ENCODE assay signal across 26 mouse cellular contexts in genomic region chr14:18356442-18356841, GRCm38 (mm10). TPM values are rescaled to one million over a fixed set of nuclear protein-coding genes. Genes with fewer than 3 reads are reported as not detected.
DNase-seq lines count a peak whose midpoint lies in the region; ATAC-seq lines count a peak whose summit lies in the region.
"Had no signal": no experiment of that assay in that cellular context is flagged by ENCODE, and none has a peak within 500 bp of the region (broad histone marks: within the 10 kb centered on the region; RNA-seq: fewer than 3 reads in every experiment).

No protein-coding gene starts in this region.

- no peaks in the 10 kb centered on the region for H3K36me3 ChIP-seq in heart, embryonic 16.5 days (ENCODE audit: control insufficient read depth, insufficient read depth)
- H3K36me3 ChIP-seq: embryonic facial prominence, embryonic 12.5 days; heart, embryonic 13.5 days; hindbrain, embryonic 15.5 days; intestine, embryonic 15.5 days; liver, embryonic 13.5 days; neural tube, embryonic 15.5 days had no signal

- peaks cover 13% of the 10 kb centered on the region for H3K4me1 ChIP-seq in heart, embryonic 16.5 days (ENCODE audit: control insufficient read depth, insufficient read depth, low read length)
- H3K4me1 ChIP-seq: embryonic facial prominence, embryonic 12.5 days; hindbrain, embryonic 15.5 days; intestine, embryonic 15.5 days; liver, embryonic 13.5 days; neural tube, embryonic 15.5 days had no signal

- no peak overlapping the region for H3K4me2 ChIP-seq in heart, embryonic 16.5 days (ENCODE audit: low read depth, low read length)
- H3K4me2 ChIP-seq: embryonic facial prominence, embryonic 12.5 days; heart, embryonic 13.5 days; hindbrain, embryonic 15.5 days; intestine, embryonic 15.5 days; liver, embryonic 13.5 days; midbrain, embryonic 11.5 days; neural tube, embryonic 15.5 days had no signal

- no peak overlapping the region for H3K9ac ChIP-seq in heart, embryonic 16.5 days (ENCODE audit: low read length)
- H3K9ac ChIP-seq: embryonic facial prominence, embryonic 12.5 days; heart, embryonic 13.5 days; hindbrain, embryonic 15.5 days; intestine, embryonic 15.5 days; liver, embryonic 13.5 days; neural tube, embryonic 15.5 days had no signal

- DNase-seq in heart, postnatal 10 days: no peak
- peak; percentile 94 for DNase-seq in brain, adult 2 months (ENCODE audit: low read depth, low spot score)
- DNase-seq in cerebellum, adult 11-12 months: peak; percentile 85
- peak; percentile 81 to 88 for DNase-seq in cerebellum, postnatal 10 days
- no peak for DNase-seq in spleen, postnatal 10 days (ENCODE audit: low spot score in 2 of 2)
- DNase-seq: adrenal gland, postnatal 10 days; B cell, adult 2 months; gastrocnemius, postnatal 10 days; heart, adult 18-20 months; heart, postnatal 36 days; kidney, postnatal 25 days; liver, embryonic 13.5 days; lung, adult 2 months; right cerebral cortex, adult 18-20 months; thymus, adult 2 months; thymus, postnatal 4 days had no signal

- WGBS in heart, embryonic 16.5 days: 49% methylated on average over 2 of the region's 2 CpGs

- no peak overlapping the region for H3K27ac ChIP-seq in heart, embryonic 16.5 days (ENCODE audit: low read length)
- H3K27ac ChIP-seq: embryonic facial prominence, embryonic 12.5 days; hindbrain, embryonic 15.5 days; intestine, embryonic 15.5 days; layer of hippocampus, adult 2 months; liver, embryonic 13.5 days; macrophage; neural tube, embryonic 15.5 days had no signal

- H3K27me3 ChIP-seq in heart, embryonic 16.5 days (ENCODE audit: control insufficient read depth, insufficient read depth, low read length): no peaks in the 10 kb centered on the region
- H3K27me3 ChIP-seq: embryonic facial prominence, embryonic 12.5 days; heart, embryonic 13.5 days; hindbrain, embryonic 15.5 days; intestine, embryonic 15.5 days; liver, embryonic 13.5 days; neural tube, embryonic 15.5 days had no signal

- no peak overlapping the region for H3K4me3 ChIP-seq in heart, embryonic 16.5 days (ENCODE audit: low read length)
- H3K4me3 ChIP-seq: embryonic facial prominence, embryonic 12.5 days; heart, embryonic 13.5 days; hindbrain, embryonic 15.5 days; intestine, embryonic 15.5 days; layer of hippocampus, adult 2 months; liver, embryonic 13.5 days; neural tube, embryonic 15.5 days had no signal

- intact Hi-C loops in heart, postnatal 10 days (cut with DNase I): no loop called here

- ATAC-seq in heart, embryonic 16.5 days (replicated peaks; ENCODE audit: extremely low read depth, insufficient read depth, low FRiP score): 0 out of 2 replicates have a peak, but pooled peaks have one; percentile 19
- no peak for ATAC-seq in activated CD4-positive, CD25-positive, alpha-beta regulatory T cell, adult 4 months
- ATAC-seq: intestine, embryonic 15.5 days had no signal

- no peaks in the 10 kb centered on the region for H3K9me3 ChIP-seq in heart, embryonic 16.5 days (replicated peaks; ENCODE audit: control insufficient read depth, low read length)
- H3K9me3 ChIP-seq: embryonic facial prominence, embryonic 12.5 days; heart, embryonic 13.5 days; hindbrain, embryonic 15.5 days; intestine, embryonic 15.5 days; liver, embryonic 13.5 days; neural tube, embryonic 15.5 days had no signal

RNA-seq across cellular contexts. Expression of gene Ube2e1, which starts 24.8 kb away (rescaled TPM):
- polyA plus RNA-seq in heart, embryonic 16.5 days (2015; fragmentation: Nextera tagmentation; extraction: Ambion mirVana): 59.4 and 70.2 TPM in 2 replicates
- 10 to 100 TPM; 36.6 to 42.3 TPM for total RNA-seq in heart, postnatal 10 days (2021)
- polyA plus RNA-seq in activated CD4-positive, CD25-positive, alpha-beta regulatory T cell, adult 4 months (2017; shearing (Covaris generic)): 10 to 100 TPM; 31.1 to 63.4 TPM

Comparison
In these comparisons a context has a peak if more than half of its experiments do, and no peak if none do; other contexts are left out.
1. DNase-seq: peak in brain, adult 2 months (single experiment), cerebellum, adult 11-12 months (single experiment) and cerebellum, postnatal 10 days (2 of 2); none in heart, postnatal 10 days (0 of 2) and spleen, postnatal 10 days (0 of 2).